Mouse (Mus musculus): ENCODE data around the gene Spata45. TPM values are rescaled to one million over a fixed set of nuclear protein-coding genes. Genes with fewer than 3 reads are reported as not detected.

Spata45 gene
- polyA plus RNA-seq (2014; fragmentation: Illumina TruSeq; extraction: RNeasy Lipid Tissue Mini Kit (QIAGEN cat#74804)), result not detected

GRCm38 (mm10) chr1:191036554-191037334 is at the start of gene Spata45:
Gene Spata45, plus strand, starts transcription at chr1:191036639.

GRCm38 (mm10) chr1:191026021-191026713 is 10.3 kb upstream of the Spata45 start, which contains the start of gene Flvcr1:
Gene Flvcr1, minus strand, starts transcription at chr1:191026158.

GRCm38 (mm10) chr1:191062781-191063485 is 26.5 kb downstream of the Spata45 start, which contains the start of the genes Tatdn3 and Nsl1:
Gene Tatdn3, minus strand, starts transcription at chr1:191062932.
Gene Nsl1, plus strand, starts transcription at chr1:191063012.

Other genes starting within 250 kb of the Spata45 start
- gene Rps6kc1, start 124.9 kb upstream of the Spata45 start, polyA plus RNA-seq (2014; fragmentation: Illumina TruSeq; extraction: RNeasy Lipid Tissue Mini Kit (QIAGEN cat#74804)), result 7.9 TPM
- 67.2 TPM for gene Angel2, start 111.5 kb upstream of the Spata45 start, polyA plus RNA-seq (2014; fragmentation: Illumina TruSeq; extraction: RNeasy Lipid Tissue Mini Kit (QIAGEN cat#74804))
- gene Vash2, start 57.3 kb upstream of the Spata45 start, polyA plus RNA-seq (2014; fragmentation: Illumina TruSeq; extraction: RNeasy Lipid Tissue Mini Kit (QIAGEN cat#74804)), result 2.8 TPM
- gene Flvcr1, start 10.5 kb upstream of the Spata45 start, polyA plus RNA-seq (2014; fragmentation: Illumina TruSeq; extraction: RNeasy Lipid Tissue Mini Kit (QIAGEN cat#74804)), result 43.6 TPM
- 9.2 TPM for gene Tatdn3, start 26.3 kb downstream of the Spata45 start, polyA plus RNA-seq (2014; fragmentation: Illumina TruSeq; extraction: RNeasy Lipid Tissue Mini Kit (QIAGEN cat#74804))
- gene Nsl1, start 26.4 kb downstream of the Spata45 start, polyA plus RNA-seq (2014; fragmentation: Illumina TruSeq; extraction: RNeasy Lipid Tissue Mini Kit (QIAGEN cat#74804)), result 4.1 TPM
- not detected for gene Batf3, start 61.2 kb downstream of the Spata45 start, polyA plus RNA-seq (2014; fragmentation: Illumina TruSeq; extraction: RNeasy Lipid Tissue Mini Kit (QIAGEN cat#74804))
- gene Fam71a, start 128.2 kb downstream of the Spata45 start, polyA plus RNA-seq (2014; fragmentation: Illumina TruSeq; extraction: RNeasy Lipid Tissue Mini Kit (QIAGEN cat#74804)), result not detected
- 1.9 TPM for gene Atf3, start 181.4 kb downstream of the Spata45 start, polyA plus RNA-seq (2014; fragmentation: Illumina TruSeq; extraction: RNeasy Lipid Tissue Mini Kit (QIAGEN cat#74804))

Data from ovary, adult 10 weeks (tissue).